Mouse (Mus musculus): ENCODE measurements around the gene Crtac1.

DNA sequence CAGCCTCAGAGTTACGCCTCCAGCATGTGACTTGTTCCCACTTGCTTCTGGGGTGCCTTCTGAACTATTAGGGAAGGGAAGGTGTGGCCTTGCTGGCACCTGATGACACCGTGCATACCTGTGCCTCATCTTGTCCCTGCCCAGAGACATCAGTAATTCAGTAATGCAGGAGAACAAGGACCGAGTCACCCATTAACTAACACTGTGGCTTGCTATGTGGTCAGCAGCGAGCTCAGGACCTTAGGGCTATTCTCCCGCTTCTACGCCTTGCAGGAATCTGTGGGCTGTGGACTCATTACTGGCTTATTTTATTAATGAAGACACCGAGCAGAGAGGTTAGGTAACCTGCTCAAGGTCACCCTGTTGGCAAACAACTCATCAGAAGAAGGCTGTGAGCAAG is 21.0 kb upstream of the Crtac1 start:
- TF ChIP-seq CTCF (IDR thresholded peaks at IDR 0.05; ENCODE audit: low read depth) (no peak), EP300 (IDR thresholded peaks at IDR 0.05; ENCODE audit: low read depth) (no peak)
